Mouse (Mus musculus): ENCODE measurements around the gene Atg16l1.

GRCm38 (mm10) chr1:87803576-87803975 is 47.9 kb downstream of the Atg16l1 start, which contains the start of gene Sag:
- TF ChIP-seq POLR2A (IDR thresholded peaks at IDR 0.05; ENCODE audit: low read depth, low read length) (no peak), CTCF (IDR thresholded peaks at IDR 0.05; ENCODE audit: extremely low read depth, insufficient read length, insufficient replicate concordance, low read depth, low read length) (no peak)

Measured in small intestine, adult 2 months (tissue).